Mouse (Mus musculus) stomach, postnatal 0 days (tissue): ENCODE measurements around the gene Hspa12a. TPM values are rescaled to one million over a fixed set of nuclear protein-coding genes. Genes with fewer than 3 reads are reported as not detected.

ENCODE experiments used
- ATAC-seq: fragments of 200-750 bp; cut with Nextera tagmentation; 2 replicates; pipeline ENCODE4 v1.8.0; 2017; ENCODE audit not compliant: low FRiP score, low TSS enrichment
- DNase-seq: peaks from one replicate; pipeline ENCODE4 v3.0.0-alpha.2; 2016; ENCODE audit warnings: low spot score
- H3K27ac ChIP-seq: fragments of 300-500 bp; sonication (generic); replicated peaks from 2 replicates; pipeline ENCODE4 v1.5.1; 2014; ENCODE audit warnings: mild to moderate bottlenecking, control low read depth
- H3K27me3 ChIP-seq: fragments of 300-500 bp; sonication (generic); 2 replicates; pipeline ENCODE4 v1.6.1; 2014; ENCODE audit warnings: low read length; ENCODE audit not compliant: control insufficient read depth, insufficient read depth
- H3K36me3 ChIP-seq: fragments of 300-500 bp; sonication (generic); 2 replicates; pipeline ENCODE4 v1.6.1; 2014; ENCODE audit warnings: low read length, mixed read lengths; ENCODE audit not compliant: control insufficient read depth, insufficient read depth
- H3K4me1 ChIP-seq: fragments of 300-500 bp; sonication (generic); replicated peaks from 2 replicates; pipeline ENCODE4 v1.6.1; 2014; ENCODE audit warnings: antibody characterized with exemption; ENCODE audit not compliant: control insufficient read depth, insufficient read depth
- H3K4me2 ChIP-seq: fragments of 300-500 bp; sonication (generic); replicated peaks from 2 replicates; pipeline ENCODE4 v1.6.1; 2014; ENCODE audit warnings: low read depth, mild to moderate bottlenecking, control low read depth, moderate library complexity
- H3K4me3 ChIP-seq: fragments of 300-500 bp; sonication (generic); 2 replicates; pipeline ENCODE4 v1.5.1; 2014; ENCODE audit warnings: low read depth, low read length, control low read depth
- H3K9ac ChIP-seq: fragments of 300-500 bp; sonication (generic); 2 replicates; pipeline ENCODE4 v1.6.1; 2014; ENCODE audit warnings: mild to moderate bottlenecking, low read length, control low read depth, mixed read lengths
- H3K9me3 ChIP-seq: fragments of 300-500 bp; sonication (generic); 2 replicates; pipeline ENCODE4 v1.6.1; 2016; ENCODE audit warnings: low read length; ENCODE audit not compliant: control insufficient read depth
- CTCF ChIP-seq: IDR thresholded peaks from 2 replicates; pipeline ENCODE4 v1.5.1; 2016; ENCODE audit warnings: antibody characterized with exemption, low read depth, mild to moderate bottlenecking, moderate library complexity
- EP300 ChIP-seq: optimal IDR thresholded peaks from 2 replicates; pipeline ENCODE3; 2016; ENCODE audit warnings: antibody characterized with exemption
- WGBS: fragments of 180-500 bp; shearing (Covaris S2); extraction: QIAGEN DNeasy Blood & Tissue Kit; methylation state at CpG from one replicate; pipeline ENCODE4 v1.1.7; 2014; 5-methylcytosine and 5-hydroxymethylcytosine counted together
- polyA plus RNA-seq: library from polyadenylated mRNA; unstranded; fragments of >200 nt; fragmentation: Nextera tagmentation; extraction: Ambion mirVana; gene quantifications from 2 replicates; pipeline ENCODE4 v1.2.1, GENCODE M21; 2015

The Hspa12a gene
- polyA plus RNA-seq, 1 experiment from 2014 or later: 2.5 TPM

DNA sequence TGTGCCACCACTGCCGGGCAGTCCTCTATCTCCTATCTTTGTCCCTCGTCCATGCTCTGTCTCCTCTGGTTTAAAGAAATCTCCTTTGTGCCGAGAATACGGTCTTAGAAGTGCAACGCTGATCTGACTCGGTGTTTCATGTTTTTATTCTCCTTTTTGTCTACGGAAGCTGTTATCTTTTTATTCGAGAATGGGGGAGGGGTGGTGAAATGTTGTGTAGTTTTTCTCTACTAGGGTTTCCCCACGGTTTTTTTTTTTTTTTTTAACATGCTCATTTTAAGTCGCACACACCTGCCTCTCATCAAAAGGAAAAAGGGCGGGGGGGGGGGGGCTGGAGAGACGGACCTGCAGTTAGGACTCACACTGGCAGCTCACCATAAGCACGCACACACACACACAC, 8.8 kb upstream of the Hspa12a start:
- Histone ChIP-seq H3K4me1 (no peaks in the 10 kb centered on the region), H3K27ac (no peak overlapping the region), H3K9me3 (no peaks in the 10 kb centered on the region), H3K9ac (no peak overlapping the region), H3K27me3 (no peaks in the 10 kb centered on the region), H3K4me2 (no peak overlapping the region), H3K36me3 (no peaks in the 10 kb centered on the region), H3K4me3 (no peak overlapping the region)
- 64% methylated on average over 13 of the region's 13 CpGs for WGBS
- DNase-seq (no peak), ATAC-seq (no peak)
- no peak for TF ChIP-seq CTCF
- TF ChIP-seq EP300: no peak

GRCm38 (mm10) chr19:58951521-58951920, 8.1 kb upstream of the Hspa12a start:
- H3K4me1 ChIP-seq: no peaks in the 10 kb centered on the region
- no peaks in the 10 kb centered on the region for H3K9me3 ChIP-seq
- no peaks in the 10 kb centered on the region for H3K27me3 ChIP-seq
- H3K4me3 ChIP-seq: no peak overlapping the region
- ATAC-seq (no peak), DNase-seq (no peak)
- no peaks in the 10 kb centered on the region for H3K36me3 ChIP-seq
- H3K9ac ChIP-seq: no peak overlapping the region
- no peak overlapping the region for H3K27ac ChIP-seq
- H3K4me2 ChIP-seq: no peak overlapping the region
- no peak for TF ChIP-seq CTCF
- no peak for TF ChIP-seq EP300
- WGBS: 85% methylated on average over 3 of the region's 3 CpGs

GRCm38 (mm10) chr19:58945959-58946358, 2.5 kb upstream of the Hspa12a start:
- Histone ChIP-seq H3K9ac (no peak overlapping the region), H3K4me1 (peaks cover 7% of the 10 kb centered on the region; the same call in 1 of the 2 replicates), H3K9me3 (no peaks in the 10 kb centered on the region), H3K27me3 (no peaks in the 10 kb centered on the region), H3K27ac (no peak overlapping the region), H3K36me3 (no peaks in the 10 kb centered on the region), H3K4me2 (no peak overlapping the region), H3K4me3 (no peak overlapping the region)
- no peak for DNase-seq
- 84% methylated on average over 7 of the region's 7 CpGs for WGBS
- ATAC-seq: no peak
- TF ChIP-seq CTCF: no peak
- TF ChIP-seq EP300: no peak

GRCm38 (mm10) chr19:58933062-58933461, 10.4 kb downstream of the Hspa12a start:
- H3K36me3 ChIP-seq: no peaks in the 10 kb centered on the region
- no peaks in the 10 kb centered on the region for H3K4me1 ChIP-seq
- no peak overlapping the region for H3K27ac ChIP-seq
- H3K9ac ChIP-seq: no peak overlapping the region
- DNase-seq (no peak), ATAC-seq (no peak)
- H3K27me3 ChIP-seq: no peaks in the 10 kb centered on the region
- H3K9me3 ChIP-seq: no peaks in the 10 kb centered on the region
- WGBS: 37% methylated on average over 4 of the region's 4 CpGs
- no peak for TF ChIP-seq CTCF
- TF ChIP-seq EP300: no peak
- H3K4me2 ChIP-seq: no peak overlapping the region
- H3K4me3 ChIP-seq: no peak overlapping the region

- H3K4me3 ChIP-seq: no peak overlapping the region
- H3K4me1 ChIP-seq: no peaks in the 10 kb centered on the region
- H3K9me3 ChIP-seq: no peaks in the 10 kb centered on the region
- DNase-seq (no peak), ATAC-seq (no peak)
- H3K36me3 ChIP-seq: no peaks in the 10 kb centered on the region
- no peak overlapping the region for H3K4me2 ChIP-seq
- no peak overlapping the region for H3K9ac ChIP-seq
- no peak for TF ChIP-seq EP300
- no peak for TF ChIP-seq CTCF
- H3K27me3 ChIP-seq: no peaks in the 10 kb centered on the region
- no peak overlapping the region for H3K27ac ChIP-seq
- 38% methylated on average over 16 of the region's 16 CpGs for WGBS
These were observed 12.2 kb downstream of the Hspa12a start for GRCm38 (mm10) chr19:58931081-58931800.

GRCm38 (mm10) chr19:58919148-58919547, 24.3 kb downstream of the Hspa12a start:
- Histone ChIP-seq H3K4me2 (peak overlapping the region; percentile 49), H3K9ac (no peak overlapping the region), H3K27me3 (no peaks in the 10 kb centered on the region), H3K36me3 (no peaks in the 10 kb centered on the region), H3K4me1 (no peaks in the 10 kb centered on the region), H3K4me3 (peak overlapping the region; percentile 23; the same call in 1 of the 2 replicates), H3K27ac (no peak overlapping the region), H3K9me3 (no peaks in the 10 kb centered on the region)
- DNase-seq: no peak
- WGBS: 14% methylated on average over 7 of the region's 7 CpGs
- no peak for ATAC-seq
- no peak for TF ChIP-seq CTCF
- TF ChIP-seq EP300: no peak
